Mouse (Mus musculus) midbrain, embryonic 13.5 days (tissue): ENCODE results near the gene Immp2l. TPM values are rescaled to one million over a fixed set of nuclear protein-coding genes. Genes with fewer than 3 reads are reported as not detected.

Experiments used
- ATAC-seq: fragments of 200-750 bp; cut with Nextera tagmentation; 2 replicates; pipeline ENCODE4 v1.8.0; 2017; ENCODE audit warnings: mild to moderate bottlenecking, moderate TSS enrichment, moderate library complexity
- H3K27ac ChIP-seq: fragments of 300-500 bp; sonication (generic); 2 replicates; pipeline ENCODE4 v1.5.1; 2015; ENCODE audit warnings: inconsistent platforms, mild to moderate bottlenecking, moderate library complexity
- H3K27me3 ChIP-seq: fragments of 300-500 bp; sonication (generic); 2 replicates; pipeline ENCODE4 v1.6.1; 2015; ENCODE audit warnings: mild to moderate bottlenecking, inconsistent platforms
- H3K36me3 ChIP-seq: fragments of 300-500 bp; sonication (generic); 2 replicates; pipeline ENCODE4 v1.6.1; 2015; ENCODE audit warnings: mild to moderate bottlenecking, inconsistent platforms
- H3K4me1 ChIP-seq: fragments of 300-500 bp; sonication (generic); replicated peaks from 2 replicates; pipeline ENCODE4 v1.6.1; 2015; ENCODE audit warnings: inconsistent platforms
- H3K4me2 ChIP-seq: fragments of 300-500 bp; sonication (generic); replicated peaks from 2 replicates; pipeline ENCODE4 v1.6.1; 2015; ENCODE audit warnings: moderate library complexity, mild to moderate bottlenecking, inconsistent platforms
- H3K4me3 ChIP-seq: fragments of 300-500 bp; sonication (generic); replicated peaks from 2 replicates; pipeline ENCODE4 v1.5.1; 2015; ENCODE audit warnings: mild to moderate bottlenecking, inconsistent platforms
- H3K9ac ChIP-seq: fragments of 300-500 bp; sonication (generic); replicated peaks from 2 replicates; pipeline ENCODE4 v1.6.1; 2015; ENCODE audit warnings: mild to moderate bottlenecking, inconsistent platforms
- H3K9me3 ChIP-seq: fragments of 300-500 bp; sonication (generic); 2 replicates; pipeline ENCODE4 v1.6.1; 2016; ENCODE audit warnings: mild to moderate bottlenecking, inconsistent platforms
- WGBS: fragments of 180-500 bp; shearing (Covaris S2); methylation state at CpG from one replicate; pipeline ENCODE4 v1.1.7; 2015; 5-methylcytosine and 5-hydroxymethylcytosine counted together
- polyA plus RNA-seq: library from polyadenylated mRNA; unstranded; fragments of >200 nt; fragmentation: Nextera tagmentation; extraction: Ambion mirVana; gene quantifications from 2 replicates; pipeline ENCODE4 v1.2.1, GENCODE M21; 2015

Immp2l gene
- polyA plus RNA-seq, 1 experiment from 2014 or later = 5.5 TPM

GRCm38 (mm10) chr12:41215186-41215585, 191.3 kb downstream of the Immp2l start:
- no peak overlapping the region for H3K27ac ChIP-seq

GRCm38 (mm10) chr12:41221893-41222292, 198.0 kb downstream of the Immp2l start:
- H3K36me3 ChIP-seq = no peaks in the 10 kb centered on the region
- WGBS = 68% methylated on average over 3 of the region's 3 CpGs
- H3K4me2 ChIP-seq = no peak overlapping the region
- no peak for ATAC-seq
- H3K4me3 ChIP-seq = no peak overlapping the region
- no peak overlapping the region for H3K27ac ChIP-seq
- H3K9ac ChIP-seq = no peak overlapping the region
- H3K9me3 ChIP-seq = no peaks in the 10 kb centered on the region
- H3K4me1 ChIP-seq = 0 out of 2 replicates have a peak, but pooled peaks cover 5% of the 10 kb centered on the region
- H3K27me3 ChIP-seq = no peaks in the 10 kb centered on the region

More at GRCm38 (mm10) chr12:41215186-41215585, 191.3 kb downstream of the Immp2l start:
- Histone ChIP-seq H3K4me3 (no peak overlapping the region), H3K27me3 (no peaks in the 10 kb centered on the region), H3K4me2 (no peak overlapping the region), H3K9me3 (no peaks in the 10 kb centered on the region), H3K4me1 (no peaks in the 10 kb centered on the region), H3K36me3 (no peaks in the 10 kb centered on the region), H3K9ac (no peak overlapping the region)
- no peak for ATAC-seq
- WGBS = 78% methylated on average over 1 of the region's 1 CpGs

- no peak for ATAC-seq
- 67% methylated on average over 1 of the region's 1 CpGs for WGBS
These were observed 199.8 kb downstream of the Immp2l start for GRCm38 (mm10) chr12:41223686-41224085.

GRCm38 (mm10) chr12:41224538-41224937, 200.6 kb downstream of the Immp2l start:
- no peak for ATAC-seq
- H3K9ac ChIP-seq = no peak overlapping the region
- H3K9me3 ChIP-seq = no peaks in the 10 kb centered on the region
- no peak overlapping the region for H3K4me2 ChIP-seq
- no peaks in the 10 kb centered on the region for H3K27me3 ChIP-seq
- 0 out of 2 replicates have a peak, but pooled peaks cover 5% of the 10 kb centered on the region for H3K4me1 ChIP-seq
- WGBS = 51% methylated on average over 4 of the region's 4 CpGs
- no peak overlapping the region for H3K4me3 ChIP-seq
- no peaks in the 10 kb centered on the region for H3K36me3 ChIP-seq
- no peak overlapping the region for H3K27ac ChIP-seq

More at GRCm38 (mm10) chr12:41223686-41224085, 199.8 kb downstream of the Immp2l start:
- no peaks in the 10 kb centered on the region for H3K9me3 ChIP-seq
- no peak overlapping the region for H3K9ac ChIP-seq
- H3K4me1 ChIP-seq = 0 out of 2 replicates have a peak, but pooled peaks cover 5% of the 10 kb centered on the region
- H3K36me3 ChIP-seq = no peaks in the 10 kb centered on the region
- no peak overlapping the region for H3K27ac ChIP-seq
- no peaks in the 10 kb centered on the region for H3K27me3 ChIP-seq
- H3K4me3 ChIP-seq = no peak overlapping the region
- H3K4me2 ChIP-seq = no peak overlapping the region

GRCm38 (mm10) chr12:41231966-41232365, 208.1 kb downstream of the Immp2l start:
- no peaks in the 10 kb centered on the region for H3K4me1 ChIP-seq
- H3K9me3 ChIP-seq = no peaks in the 10 kb centered on the region
- no peak overlapping the region for H3K4me3 ChIP-seq
- no peak for ATAC-seq
- no peaks in the 10 kb centered on the region for H3K27me3 ChIP-seq
- H3K4me2 ChIP-seq = no peak overlapping the region
- 43% methylated on average over 2 of the region's 2 CpGs for WGBS
- H3K27ac ChIP-seq = no peak overlapping the region
- no peaks in the 10 kb centered on the region for H3K36me3 ChIP-seq
- no peak overlapping the region for H3K9ac ChIP-seq

GRCm38 (mm10) chr12:41237880-41238279, 214.0 kb downstream of the Immp2l start:
- no peaks in the 10 kb centered on the region for H3K27me3 ChIP-seq
- no peaks in the 10 kb centered on the region for H3K36me3 ChIP-seq
- no peak overlapping the region for H3K9ac ChIP-seq
- H3K9me3 ChIP-seq = no peaks in the 10 kb centered on the region
- no peak overlapping the region for H3K4me2 ChIP-seq
- WGBS = 74% methylated on average over 3 of the region's 3 CpGs
- no peak overlapping the region for H3K27ac ChIP-seq
- no peaks in the 10 kb centered on the region for H3K4me1 ChIP-seq
- no peak overlapping the region for H3K4me3 ChIP-seq
- no peak for ATAC-seq

GRCm38 (mm10) chr12:41241221-41241620, 217.3 kb downstream of the Immp2l start:
- Histone ChIP-seq H3K9me3 (no peaks in the 10 kb centered on the region), H3K36me3 (no peaks in the 10 kb centered on the region), H3K4me3 (no peak overlapping the region), H3K4me2 (no peak overlapping the region), H3K9ac (no peak overlapping the region), H3K4me1 (no peaks in the 10 kb centered on the region), H3K27ac (no peak overlapping the region), H3K27me3 (no peaks in the 10 kb centered on the region)
- 83% methylated on average over 2 of the region's 2 CpGs for WGBS
- no peak for ATAC-seq

GRCm38 (mm10) chr12:41248254-41248653, 224.4 kb downstream of the Immp2l start:
- Histone ChIP-seq H3K9me3 (no peaks in the 10 kb centered on the region), H3K27me3 (no peaks in the 10 kb centered on the region), H3K4me1 (no peaks in the 10 kb centered on the region), H3K36me3 (no peaks in the 10 kb centered on the region), H3K27ac (no peak overlapping the region), H3K4me2 (no peak overlapping the region), H3K4me3 (no peak overlapping the region), H3K9ac (no peak overlapping the region)
- 100% methylated on average over 1 of the region's 1 CpGs for WGBS
- ATAC-seq = no peak

- Histone ChIP-seq H3K9ac (no peak overlapping the region), H3K9me3 (no peaks in the 10 kb centered on the region), H3K36me3 (no peaks in the 10 kb centered on the region), H3K27ac (no peak overlapping the region), H3K4me3 (no peak overlapping the region), H3K4me1 (no peaks in the 10 kb centered on the region), H3K4me2 (no peak overlapping the region), H3K27me3 (no peaks in the 10 kb centered on the region)
- 82% methylated on average over 3 of the region's 3 CpGs for WGBS
- ATAC-seq = no peak
These were observed 226.2 kb downstream of the Immp2l start for GRCm38 (mm10) chr12:41250123-41250522.

- H3K4me3 ChIP-seq = no peak overlapping the region
- H3K4me1 ChIP-seq = no peaks in the 10 kb centered on the region
- H3K4me2 ChIP-seq = no peak overlapping the region
- H3K27me3 ChIP-seq = no peaks in the 10 kb centered on the region
- no peak for ATAC-seq
- H3K9me3 ChIP-seq = no peaks in the 10 kb centered on the region
- H3K9ac ChIP-seq = no peak overlapping the region
- 27% methylated on average over 2 of the region's 2 CpGs for WGBS
- H3K36me3 ChIP-seq = no peaks in the 10 kb centered on the region
- no peak overlapping the region for H3K27ac ChIP-seq
These were observed 234.0 kb downstream of the Immp2l start for GRCm38 (mm10) chr12:41257905-41258304.

- Histone ChIP-seq H3K27me3 (no peaks in the 10 kb centered on the region), H3K4me3 (no peak overlapping the region), H3K4me2 (no peak overlapping the region), H3K27ac (no peak overlapping the region), H3K9me3 (no peaks in the 10 kb centered on the region), H3K9ac (no peak overlapping the region), H3K4me1 (no peaks in the 10 kb centered on the region), H3K36me3 (no peaks in the 10 kb centered on the region)
- ATAC-seq = no peak
- 72% methylated on average over 2 of the region's 2 CpGs for WGBS
These were observed 235.7 kb downstream of the Immp2l start for GRCm38 (mm10) chr12:41259608-41260007.

GRCm38 (mm10) chr12:41274136-41274535, 250.2 kb downstream of the Immp2l start:
- Histone ChIP-seq H3K9me3 (no peaks in the 10 kb centered on the region), H3K27me3 (no peaks in the 10 kb centered on the region), H3K4me2 (no peak overlapping the region), H3K9ac (no peak overlapping the region), H3K4me1 (no peaks in the 10 kb centered on the region), H3K4me3 (no peak overlapping the region), H3K36me3 (no peaks in the 10 kb centered on the region), H3K27ac (no peak overlapping the region)
- WGBS = 90% methylated on average over 8 of the region's 8 CpGs
- ATAC-seq = no peak

- no peak overlapping the region for H3K4me3 ChIP-seq
- no peak overlapping the region for H3K4me2 ChIP-seq
- WGBS = 60% methylated on average over 3 of the region's 3 CpGs
- H3K9ac ChIP-seq = no peak overlapping the region
- H3K36me3 ChIP-seq = no peaks in the 10 kb centered on the region
- no peak for ATAC-seq
- H3K9me3 ChIP-seq = no peaks in the 10 kb centered on the region
- H3K27ac ChIP-seq = no peak overlapping the region
- H3K4me1 ChIP-seq = no peaks in the 10 kb centered on the region
- no peaks in the 10 kb centered on the region for H3K27me3 ChIP-seq
These were observed 251.5 kb downstream of the Immp2l start for GRCm38 (mm10) chr12:41275361-41275760.
